Mouse (Mus musculus) retina, embryonic 14.5 days (tissue): ENCODE results near the gene Sdk2.
A peak's percentile ranks its signal among the peaks of the same experiment; 100 is the strongest.

Experiments used
- DNase-seq: peaks from one replicate; pipeline ENCODE4 v3.0.0-alpha.2; 2015; ENCODE audit warnings: low spot score

The Sdk2 gene

GRCm38 (mm10) chr11:113791357-113792215 is 275.3 kb downstream of the Sdk2 start:
- DNase-seq, result no peak

GRCm38 (mm10) chr11:113789101-113789500 is 277.7 kb downstream of the Sdk2 start:
- DNase-seq, result no peak

- DNase-seq, result no peak
Observed at GRCm38 (mm10) chr11:113788183-113788789, 278.6 kb downstream of the Sdk2 start.

- DNase-seq, result no peak
Observed at GRCm38 (mm10) chr11:113787432-113788182, 279.2 kb downstream of the Sdk2 start.

GRCm38 (mm10) chr11:113787009-113787408 is 279.8 kb downstream of the Sdk2 start:
- no peak for DNase-seq

- no peak for DNase-seq
Observed at GRCm38 (mm10) chr11:113786395-113786794, 280.5 kb downstream of the Sdk2 start.

- peak; percentile 91 for DNase-seq
Observed at GRCm38 (mm10) chr11:113785406-113786171, 281.3 kb downstream of the Sdk2 start.

GRCm38 (mm10) chr11:113784656-113785396 is 282.0 kb downstream of the Sdk2 start:
- no peak for DNase-seq

GRCm38 (mm10) chr11:113782496-113782895 is 284.4 kb downstream of the Sdk2 start:
- no peak for DNase-seq

GRCm38 (mm10) chr11:113782006-113782405 is 284.8 kb downstream of the Sdk2 start:
- DNase-seq, result no peak

- DNase-seq, result no peak
Observed at GRCm38 (mm10) chr11:113779680-113780041, 287.2 kb downstream of the Sdk2 start.

- peak; percentile 69 for DNase-seq
Observed at GRCm38 (mm10) chr11:113778733-113779679, 287.8 kb downstream of the Sdk2 start.

- no peak for DNase-seq
Observed at GRCm38 (mm10) chr11:113777878-113778464, 288.9 kb downstream of the Sdk2 start.

GRCm38 (mm10) chr11:113776851-113777511 is 289.9 kb downstream of the Sdk2 start:
- no peak for DNase-seq

- DNase-seq, result no peak
Observed at GRCm38 (mm10) chr11:113774773-113775172, 292.1 kb downstream of the Sdk2 start.

GRCm38 (mm10) chr11:113773191-113773590 is 293.7 kb downstream of the Sdk2 start:
- no peak for DNase-seq

GRCm38 (mm10) chr11:113771187-113771586 is 295.7 kb downstream of the Sdk2 start:
- DNase-seq, result no peak

GRCm38 (mm10) chr11:113768356-113768755 is 298.5 kb downstream of the Sdk2 start:
- DNase-seq, result no peak

- no peak for DNase-seq
Observed at GRCm38 (mm10) chr11:113767285-113767684, 299.6 kb downstream of the Sdk2 start.
